Mouse (Mus musculus): ENCODE measurements around the gene Camkk2.

GRCm38 (mm10) chr5:122770806-122771261 is 8.4 kb downstream of the Camkk2 start:
- TF ChIP-seq CTCF (IDR thresholded peaks at IDR 0.05; ENCODE audit: low read depth, low read length) (no peak), POLR2A (IDR thresholded peaks at IDR 0.05; ENCODE audit: borderline replicate concordance, low read depth, low read length) (no peak)
